Mouse (Mus musculus) embryonic facial prominence, embryonic 10.5 days (tissue): ENCODE results near the gene Stoml2. TPM values are rescaled to one million over a fixed set of nuclear protein-coding genes. Genes with fewer than 3 reads are reported as not detected.

Experiments used
- DNase-seq: peaks from one replicate; pipeline ENCODE4 v3.0.0-alpha.2; 2017; ENCODE audit warnings: low spot score
- H3K27ac ChIP-seq: fragments of 300-500 bp; sonication (generic); replicated peaks from 2 replicates; pipeline ENCODE4 v1.5.1; 2016; ENCODE audit warnings: mild to moderate bottlenecking
- H3K27me3 ChIP-seq: fragments of 300-500 bp; sonication (generic); replicated peaks from 2 replicates; pipeline ENCODE4 v1.6.1; 2016; ENCODE audit warnings: low read depth, mild to moderate bottlenecking; ENCODE audit not compliant: poor library complexity, severe bottlenecking
- H3K36me3 ChIP-seq: fragments of 300-500 bp; sonication (generic); replicated peaks from 2 replicates; pipeline ENCODE4 v1.6.1; 2016; ENCODE audit warnings: mild to moderate bottlenecking, moderate library complexity
- H3K4me1 ChIP-seq: fragments of 300-500 bp; sonication (generic); 2 replicates; pipeline ENCODE4 v1.6.1; 2016
- H3K4me3 ChIP-seq: fragments of 300-500 bp; sonication (generic); 2 replicates; pipeline ENCODE4 v1.5.1; 2016; ENCODE audit warnings: mild to moderate bottlenecking, moderate library complexity
- H3K9me3 ChIP-seq: fragments of 300-500 bp; sonication (generic); 2 replicates; pipeline ENCODE4 v1.6.1; 2016; ENCODE audit warnings: mild to moderate bottlenecking
- WGBS: fragments of 180-500 bp; shearing (Covaris S2); methylation state at CpG from one replicate; pipeline ENCODE4 v1.1.7; 2016; 5-methylcytosine and 5-hydroxymethylcytosine counted together
- polyA plus RNA-seq: library from polyadenylated mRNA; unstranded; fragments of >200 nt; fragmentation: Nextera tagmentation; extraction: Ambion mirVana; gene quantifications from 2 replicates; pipeline ENCODE4 v1.2.1, GENCODE M21; 2016

Gene Stoml2
- polyA plus RNA-seq, 1 experiment from 2014 or later, result 467 TPM

- DNase-seq, result no peak
- Histone ChIP-seq H3K27me3 (no peaks in the 10 kb centered on the region), H3K27ac (no peak overlapping the region), H3K4me1 (peaks cover 23% of the 10 kb centered on the region), H3K9me3 (no peaks in the 10 kb centered on the region), H3K36me3 (peaks cover 56% of the 10 kb centered on the region), H3K4me3 (no peak overlapping the region)
- WGBS, result 80% methylated on average over 14 of the region's 14 CpGs
These were observed 2.0 kb upstream of the Stoml2 start for GRCm38 (mm10) chr4:43033481-43033880.

DNA sequence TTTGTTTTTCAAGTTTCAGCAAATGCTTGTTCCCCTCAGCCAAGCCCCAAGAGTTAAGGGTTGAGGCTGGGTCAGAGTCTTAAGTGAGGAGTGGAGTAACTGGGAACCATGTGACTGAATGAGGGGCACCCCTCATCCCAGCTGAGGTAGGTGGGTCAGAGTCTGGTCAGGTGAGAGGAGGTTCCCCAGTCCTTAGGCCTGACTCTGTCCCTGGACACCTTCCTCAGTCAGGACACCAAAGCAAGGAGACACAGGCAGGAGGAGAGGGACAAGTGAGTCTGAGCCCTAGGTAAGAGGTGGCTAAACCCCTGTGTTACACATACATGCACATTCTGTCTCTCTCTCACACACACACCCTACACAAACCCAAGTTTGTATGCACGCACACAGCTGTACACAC lies 991 bp upstream of the Stoml2 start:
- no peak overlapping the region for H3K27ac ChIP-seq
- no peak overlapping the region for H3K4me3 ChIP-seq
- H3K9me3 ChIP-seq, result no peaks in the 10 kb centered on the region
- DNase-seq, result no peak
- peaks cover 23% of the 10 kb centered on the region for H3K4me1 ChIP-seq
- peaks cover 65% of the 10 kb centered on the region for H3K36me3 ChIP-seq
- WGBS, result 79% methylated on average over 1 of the region's 1 CpGs
- H3K27me3 ChIP-seq, result no peaks in the 10 kb centered on the region

DNA sequence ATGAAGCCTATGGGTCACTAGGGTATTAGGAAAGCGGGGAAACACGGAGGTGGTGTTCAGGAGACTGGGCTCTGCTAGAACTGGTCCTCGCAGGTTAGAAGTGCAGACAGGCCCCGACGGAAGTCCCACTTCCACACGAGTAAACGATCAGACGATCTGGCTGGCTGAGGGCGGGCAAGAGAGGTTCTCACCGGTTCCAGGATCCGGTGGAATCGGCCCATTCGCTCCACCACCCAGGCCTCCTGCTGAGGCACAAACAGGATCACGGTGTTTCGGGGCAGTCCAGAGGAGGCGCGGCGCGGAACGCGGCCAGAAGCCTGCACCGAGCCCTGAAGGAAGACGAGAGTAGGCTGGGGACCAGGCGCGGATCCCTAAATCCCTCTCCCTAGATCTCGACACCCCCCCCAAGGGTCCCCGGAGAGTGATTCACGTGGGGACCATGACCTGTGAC lies 705 bp downstream of the Stoml2 start:
- H3K4me3 ChIP-seq, result peak overlapping the region; percentile 75

DNA sequence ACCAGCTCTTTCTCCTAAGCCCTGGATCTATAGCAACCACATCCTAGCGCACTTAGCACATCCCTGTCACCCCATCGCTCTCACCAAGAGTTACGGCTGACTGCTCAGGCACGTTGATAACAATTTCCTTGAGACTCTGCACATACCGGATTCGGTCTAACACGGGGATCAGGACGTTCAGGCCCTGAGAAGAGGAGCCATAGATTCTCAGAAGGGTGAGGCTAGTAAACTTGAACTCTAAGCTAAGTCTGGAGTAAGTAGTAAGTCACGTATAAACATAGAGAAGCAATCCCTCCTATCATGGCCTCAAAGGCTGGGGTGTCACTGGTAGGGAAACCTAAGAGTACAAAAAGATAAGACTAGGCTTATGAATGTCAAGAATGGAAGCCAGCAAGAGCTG lies 1.2 kb downstream of the Stoml2 start:
- H3K27ac ChIP-seq, result peak overlapping the region; percentile 93

More for the DNA sequence above, 705 bp downstream of the Stoml2 start:
- no peaks in the 10 kb centered on the region for H3K9me3 ChIP-seq
- WGBS, result 2% methylated on average over 28 of the region's 28 CpGs
- H3K36me3 ChIP-seq, result peaks cover 65% of the 10 kb centered on the region
- H3K4me1 ChIP-seq, result peaks cover 23% of the 10 kb centered on the region
- peak overlapping the region; percentile 93 for H3K27ac ChIP-seq
- no peaks in the 10 kb centered on the region for H3K27me3 ChIP-seq
- no peak for DNase-seq

DNA sequence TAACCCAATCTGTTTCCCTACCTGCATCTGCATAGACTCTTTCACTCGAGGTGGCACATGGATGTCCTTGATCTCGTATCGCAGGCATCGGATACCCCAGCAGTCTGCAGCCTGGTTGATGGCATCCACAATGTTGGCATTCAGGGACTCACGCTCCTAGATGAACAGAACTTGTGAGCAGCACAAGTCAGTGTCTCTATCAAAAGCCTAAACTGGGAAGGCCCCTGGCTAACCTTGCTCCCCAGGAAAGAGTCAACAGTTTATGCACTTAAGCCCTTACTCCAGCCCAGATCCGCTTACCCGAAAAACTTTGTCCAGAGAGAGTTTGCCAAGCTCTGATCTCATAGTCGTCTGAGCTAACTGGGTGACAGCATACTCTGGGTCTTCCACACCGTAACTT lies 1.8 kb downstream of the Stoml2 start:
- Histone ChIP-seq H3K4me3 (peak overlapping the region; percentile 75), H3K27ac (no peak overlapping the region; the same call in 1 of the 2 replicates), H3K9me3 (no peaks in the 10 kb centered on the region), H3K36me3 (peaks cover 54% of the 10 kb centered on the region), H3K4me1 (peaks cover 27% of the 10 kb centered on the region), H3K27me3 (no peaks in the 10 kb centered on the region)
- DNase-seq, result no peak
- WGBS, result 94% methylated on average over 9 of the region's 9 CpGs

More for the DNA sequence above, 1.2 kb downstream of the Stoml2 start:
- peaks cover 60% of the 10 kb centered on the region for H3K36me3 ChIP-seq
- peak overlapping the region; percentile 75 for H3K4me3 ChIP-seq
- H3K9me3 ChIP-seq, result no peaks in the 10 kb centered on the region
- 84% methylated on average over 9 of the region's 9 CpGs for WGBS
- peaks cover 23% of the 10 kb centered on the region for H3K4me1 ChIP-seq
- DNase-seq, result no peak
- no peaks in the 10 kb centered on the region for H3K27me3 ChIP-seq

- H3K4me1 ChIP-seq, result peaks cover 33% of the 10 kb centered on the region
- no peak overlapping the region for H3K4me3 ChIP-seq
- DNase-seq, result no peak
- no peaks in the 10 kb centered on the region for H3K9me3 ChIP-seq
- H3K27ac ChIP-seq, result no peak overlapping the region
- no peaks in the 10 kb centered on the region for H3K27me3 ChIP-seq
- peaks cover 52% of the 10 kb centered on the region for H3K36me3 ChIP-seq
- WGBS, result 92% methylated on average over 7 of the region's 7 CpGs
These were observed 2.4 kb downstream of the Stoml2 start for GRCm38 (mm10) chr4:43029121-43029520.

DNA sequence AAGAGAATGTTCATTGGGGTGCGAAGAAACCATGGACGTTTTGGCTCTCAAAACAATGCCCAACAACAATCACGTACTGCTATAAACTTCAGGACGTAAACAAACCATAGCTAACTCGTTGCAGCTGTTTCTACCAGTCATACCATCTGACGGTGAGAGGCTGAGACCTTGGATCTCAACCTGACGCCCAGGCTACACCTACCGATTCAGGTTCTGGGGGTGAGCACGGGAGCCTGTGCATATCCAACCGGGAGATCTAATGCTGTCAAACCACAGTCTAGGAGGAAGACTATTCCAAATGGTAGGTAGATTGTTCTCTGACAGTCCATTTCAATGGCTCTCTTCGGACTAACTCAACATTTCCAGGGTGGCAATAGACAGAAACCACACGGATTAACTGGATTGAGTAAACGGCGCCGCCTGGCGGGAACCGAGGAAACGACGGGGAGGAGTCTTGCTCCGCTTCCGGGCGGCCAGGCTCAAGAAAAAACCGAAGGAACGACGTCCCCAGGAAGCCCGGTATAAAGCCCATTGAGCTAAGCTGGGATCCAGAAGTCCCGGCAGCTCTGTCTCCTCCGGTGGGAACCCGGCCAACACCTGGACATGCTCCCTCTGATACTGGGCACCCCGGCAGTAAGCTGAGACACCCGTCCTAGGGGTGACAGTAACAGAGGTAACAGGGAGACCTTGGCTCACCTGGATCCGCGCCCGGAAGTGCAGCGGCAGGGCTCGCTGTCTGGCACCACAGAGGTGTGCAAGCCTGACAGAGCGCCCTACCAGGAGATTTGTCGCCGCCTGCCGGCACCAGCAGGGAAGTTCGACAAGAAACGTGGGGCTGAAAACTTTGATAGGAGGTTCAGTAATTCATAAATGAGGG lies 6.2 kb downstream of the Stoml2 start, which contains the start of gene Pigo:
Gene Pigo, minus strand, starts transcription at position 736 of the 877 bp plus-strand sequence.
- peaks cover 18% of the 10 kb centered on the region for H3K4me1 ChIP-seq
- H3K36me3 ChIP-seq, result peaks cover 78% of the 10 kb centered on the region
- peak within 1 kb of the TSS; percentile 71 for H3K4me3 ChIP-seq
- no peaks in the 10 kb centered on the region for H3K27me3 ChIP-seq
- H3K27ac ChIP-seq, result peak within 1 kb of the TSS; percentile 83
- peak; percentile 93 for DNase-seq
- no peaks in the 10 kb centered on the region for H3K9me3 ChIP-seq
- WGBS, result 10% methylated on average over 42 of the region's 42 CpGs

- peaks cover 11% of the 10 kb centered on the region for H3K4me1 ChIP-seq
- no peaks in the 10 kb centered on the region for H3K9me3 ChIP-seq
- peak overlapping the region; percentile 83; the same call in 1 of the 2 replicates for H3K27ac ChIP-seq
- WGBS, result 84% methylated on average over 14 of the region's 14 CpGs
- peak overlapping the region; percentile 71 for H3K4me3 ChIP-seq
- H3K36me3 ChIP-seq, result peaks cover 81% of the 10 kb centered on the region
- DNase-seq, result no peak
- no peaks in the 10 kb centered on the region for H3K27me3 ChIP-seq
These were observed 6.8 kb downstream of the Stoml2 start for GRCm38 (mm10) chr4:43024673-43025072.

DNA sequence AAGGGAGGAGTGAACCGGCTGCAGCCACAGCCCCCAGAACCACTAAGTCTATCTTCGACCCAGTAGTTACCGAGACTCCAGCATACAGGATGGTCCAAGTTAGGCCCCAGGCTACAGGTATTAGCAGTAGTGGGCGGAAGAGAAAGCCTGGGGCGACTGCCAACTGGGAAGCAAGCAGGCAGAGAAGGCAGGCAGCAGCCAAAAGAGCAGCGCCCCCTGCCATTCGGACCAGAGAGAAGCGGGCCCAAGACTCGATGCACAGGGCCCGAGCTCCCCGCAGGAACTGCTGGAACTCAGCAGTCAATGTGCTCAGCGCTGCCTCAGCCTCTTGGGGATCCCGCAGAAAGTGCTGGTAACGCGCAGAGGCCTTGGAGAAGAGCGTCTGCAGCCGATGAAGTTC lies 10.2 kb downstream of the Stoml2 start:
- Histone ChIP-seq H3K36me3 (peaks cover 80% of the 10 kb centered on the region), H3K4me1 (peaks cover 10% of the 10 kb centered on the region), H3K27ac (no peak overlapping the region), H3K27me3 (no peaks in the 10 kb centered on the region), H3K9me3 (no peaks in the 10 kb centered on the region), H3K4me3 (no peak overlapping the region)
- DNase-seq, result no peak
- WGBS, result 69% methylated on average over 17 of the region's 17 CpGs

- peaks cover 10% of the 10 kb centered on the region for H3K4me1 ChIP-seq
- no peak overlapping the region for H3K27ac ChIP-seq
- H3K27me3 ChIP-seq, result no peaks in the 10 kb centered on the region
- H3K4me3 ChIP-seq, result no peak overlapping the region
- 85% methylated on average over 16 of the region's 16 CpGs for WGBS
- DNase-seq, result no peak
- H3K36me3 ChIP-seq, result peaks cover 82% of the 10 kb centered on the region
- H3K9me3 ChIP-seq, result no peaks in the 10 kb centered on the region
These were observed 10.6 kb downstream of the Stoml2 start for GRCm38 (mm10) chr4:43020876-43021275.

DNA sequence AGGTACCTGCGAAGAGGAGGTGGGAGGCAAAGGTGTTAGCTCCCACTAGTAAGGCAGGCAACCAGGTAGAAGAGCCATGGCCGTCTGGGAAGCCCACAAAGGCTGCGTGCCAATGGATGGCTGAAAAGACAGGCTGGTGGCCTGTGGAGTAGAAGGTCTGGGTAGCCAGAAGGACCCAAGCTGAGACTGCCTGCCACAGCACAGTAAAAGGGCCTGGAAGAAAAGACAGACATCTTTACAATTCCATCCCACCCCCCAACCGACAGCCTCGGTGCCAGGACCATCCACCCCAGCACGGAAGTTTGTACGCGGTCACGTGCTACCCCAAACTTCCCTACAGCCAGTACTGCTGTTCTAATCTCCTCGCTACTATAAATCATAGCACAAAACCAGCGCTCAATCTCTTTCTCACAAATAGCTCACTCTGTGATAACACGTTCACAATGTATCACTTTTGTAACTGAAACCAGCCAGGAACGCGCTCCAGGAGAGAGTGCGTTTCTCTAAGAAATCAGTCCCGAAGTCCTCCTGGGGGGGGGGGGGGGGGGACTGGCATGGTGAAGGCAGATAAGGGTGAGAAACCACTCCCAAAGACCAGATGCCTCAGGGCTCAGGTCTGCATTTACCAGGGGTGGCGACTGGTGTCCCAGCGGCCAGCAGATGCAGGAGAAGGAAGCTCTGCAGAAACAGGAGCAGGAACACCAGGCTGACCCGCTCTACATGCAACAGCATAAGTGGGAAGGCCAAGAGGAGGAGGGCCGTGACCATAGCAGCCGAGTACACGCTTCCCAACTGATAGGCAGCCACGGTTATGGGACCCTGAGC lies 11.7 kb downstream of the Stoml2 start:
- no peak for DNase-seq
- Histone ChIP-seq H3K27me3 (no peaks in the 10 kb centered on the region), H3K36me3 (peaks cover 83% of the 10 kb centered on the region), H3K4me3 (no peak overlapping the region), H3K4me1 (peaks cover 6% of the 10 kb centered on the region), H3K9me3 (no peaks in the 10 kb centered on the region), H3K27ac (no peak overlapping the region)
- 93% methylated on average over 23 of the region's 23 CpGs for WGBS

- Histone ChIP-seq H3K27me3 (no peaks in the 10 kb centered on the region), H3K9me3 (no peaks in the 10 kb centered on the region), H3K4me1 (no peaks in the 10 kb centered on the region), H3K4me3 (no peak overlapping the region), H3K27ac (no peak overlapping the region), H3K36me3 (peaks cover 80% of the 10 kb centered on the region)
- DNase-seq, result no peak
- 91% methylated on average over 10 of the region's 10 CpGs for WGBS
These were observed 12.3 kb downstream of the Stoml2 start for GRCm38 (mm10) chr4:43019176-43019575.
